Mouse (Mus musculus): ENCODE measurements around the gene Tlx3. TPM values are rescaled to one million over a fixed set of nuclear protein-coding genes. Genes with fewer than 3 reads are reported as not detected.

Gene Tlx3
- total and polyA plus RNA-seq, 3 experiments, result not detected

DNA sequence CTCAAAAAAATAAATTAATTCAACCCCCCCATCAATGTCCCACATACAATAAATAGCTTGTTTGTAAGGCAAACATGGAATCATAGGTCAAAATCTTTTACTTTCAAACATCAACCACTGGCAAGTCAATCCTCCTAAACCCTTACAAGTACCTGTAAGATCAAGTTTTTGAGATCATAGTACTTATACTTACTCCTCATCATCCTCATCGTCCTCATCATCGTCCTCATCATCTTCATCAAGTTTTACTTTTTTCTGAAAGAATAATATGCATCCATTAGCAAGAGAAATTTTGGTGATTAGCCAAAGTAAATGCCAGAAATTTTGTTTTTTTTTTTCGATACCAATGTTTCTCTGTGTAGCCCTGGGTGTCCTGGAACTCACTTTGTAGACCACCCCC lies 43.6 kb downstream of the Tlx3 start:
- WGBS, result 93% methylated on average over 3 of the region's 3 CpGs
- intact Hi-C loops (cut with DNase I), result no loop called here
- no peaks in the 10 kb centered on the region for H3K79me2 ChIP-seq (replicated peaks; ENCODE audit: control insufficient read depth, insufficient read depth, low read length)
- no peak overlapping the region for H3K27ac ChIP-seq
- peaks cover 21% of the 10 kb centered on the region for H3K36me3 ChIP-seq (ENCODE audit: control insufficient read depth, insufficient read depth, low read length)
- no peak for DNase-seq
- H3K27me3 ChIP-seq (ENCODE audit: control insufficient read depth, insufficient read depth, low read length), result no peaks in the 10 kb centered on the region
- H3K4me3 ChIP-seq, result no peak overlapping the region
- TF ChIP-seq CTCF (IDR thresholded peaks at IDR 0.05) (no peak), EP300 (IDR thresholded peaks at IDR 0.05; ENCODE audit: insufficient read depth, low read depth, low read length) (no peak), POLR2A (IDR thresholded peaks at IDR 0.05; ENCODE audit: insufficient read depth, low read depth, low read length) (no peak)
- H3K4me1 ChIP-seq (ENCODE audit: control insufficient read depth, insufficient read depth, low read length), result peaks cover 2% of the 10 kb centered on the region
- H3K9ac ChIP-seq (ENCODE audit: low read depth, low read length), result no peak overlapping the region

DNA sequence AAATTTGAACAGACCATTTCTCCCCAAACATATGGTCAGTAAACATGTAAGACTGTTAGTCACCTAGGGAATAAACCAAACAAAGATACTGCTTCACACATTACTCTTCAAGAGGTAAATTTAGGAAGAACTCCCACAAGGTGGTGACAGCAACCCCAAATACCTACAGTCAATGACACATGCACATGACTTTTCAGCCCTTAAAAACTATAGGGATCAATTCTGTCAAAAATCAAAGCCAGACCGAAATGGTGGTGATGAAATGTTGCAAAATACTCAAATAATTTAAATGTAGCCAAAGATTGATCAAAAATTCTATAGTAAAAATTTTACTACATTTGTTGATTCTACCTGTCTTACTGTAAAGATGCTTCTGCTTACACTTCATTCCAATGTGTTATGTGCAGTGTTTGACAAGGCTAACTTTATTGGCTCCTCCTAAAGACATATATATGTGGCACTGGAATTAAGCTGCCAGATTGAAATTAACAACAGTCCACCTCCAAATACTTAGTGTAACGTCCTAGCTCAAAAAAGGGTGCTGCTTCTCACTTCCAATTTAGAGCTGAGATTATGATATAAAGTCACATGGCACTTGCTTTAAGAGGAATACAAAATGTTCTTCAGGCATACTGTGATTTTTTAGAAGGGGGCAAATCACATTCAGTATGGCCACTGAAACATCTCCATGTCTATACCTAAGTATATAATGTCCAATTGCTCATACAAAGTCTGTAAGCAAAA lies 45.8 kb downstream of the Tlx3 start:
- TF ChIP-seq CTCF (IDR thresholded peaks at IDR 0.05) (no peak), EP300 (IDR thresholded peaks at IDR 0.05; ENCODE audit: insufficient read depth, low read depth, low read length) (no peak), POLR2A (IDR thresholded peaks at IDR 0.05; ENCODE audit: insufficient read depth, low read depth, low read length) (no peak)
- Histone ChIP-seq H3K27ac (no peak overlapping the region), H3K36me3 (ENCODE audit: control insufficient read depth, insufficient read depth, low read length) (peaks cover 29% of the 10 kb centered on the region), H3K4me3 (no peak overlapping the region), H3K4me1 (ENCODE audit: control insufficient read depth, insufficient read depth, low read length) (peaks cover 2% of the 10 kb centered on the region), H3K9ac (ENCODE audit: low read depth, low read length) (no peak overlapping the region), H3K27me3 (ENCODE audit: control insufficient read depth, insufficient read depth, low read length) (no peaks in the 10 kb centered on the region), H3K79me2 (replicated peaks; ENCODE audit: control insufficient read depth, insufficient read depth, low read length) (no peaks in the 10 kb centered on the region)
- no peak for DNase-seq
- intact Hi-C loops (cut with DNase I), result no loop called here
- 72% methylated on average over 2 of the region's 2 CpGs for WGBS

DNA sequence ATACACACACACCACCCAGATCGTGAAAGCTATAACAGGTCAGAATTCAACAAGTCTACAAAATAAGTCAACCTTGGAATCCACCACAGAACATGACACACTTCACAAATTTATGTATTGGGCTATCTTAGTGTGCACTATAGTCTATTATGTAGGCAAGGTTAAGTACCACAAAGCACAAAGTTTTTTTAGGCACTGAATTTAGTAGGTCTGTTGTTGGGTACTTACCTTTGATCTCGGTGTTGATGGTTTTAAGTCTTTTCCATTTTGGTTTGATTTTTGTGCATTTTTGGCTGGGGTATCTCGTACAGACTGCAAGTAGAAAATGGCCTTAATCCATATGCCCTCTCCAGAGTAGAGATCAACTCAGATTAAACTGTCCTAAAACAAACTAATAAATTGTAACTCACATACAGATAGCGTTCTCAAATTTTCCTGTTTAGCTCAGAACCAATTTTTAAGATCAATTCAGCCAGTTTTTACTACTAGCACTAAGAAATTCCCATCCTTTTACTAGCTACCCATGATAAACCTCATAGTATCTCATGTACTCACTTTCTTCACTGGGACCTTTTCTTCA lies 46.9 kb downstream of the Tlx3 start:
- Histone ChIP-seq H3K79me2 (replicated peaks; ENCODE audit: control insufficient read depth, insufficient read depth, low read length) (no peaks in the 10 kb centered on the region), H3K9ac (ENCODE audit: low read depth, low read length) (no peak overlapping the region), H3K36me3 (ENCODE audit: control insufficient read depth, insufficient read depth, low read length) (peaks cover 28% of the 10 kb centered on the region), H3K4me3 (no peak overlapping the region), H3K27ac (no peak overlapping the region), H3K27me3 (ENCODE audit: control insufficient read depth, insufficient read depth, low read length) (no peaks in the 10 kb centered on the region), H3K4me1 (ENCODE audit: control insufficient read depth, insufficient read depth, low read length) (no peaks in the 10 kb centered on the region)
- intact Hi-C loops (cut with DNase I), result no loop called here
- TF ChIP-seq EP300 (IDR thresholded peaks at IDR 0.05; ENCODE audit: insufficient read depth, low read depth, low read length) (no peak), CTCF (IDR thresholded peaks at IDR 0.05) (no peak), POLR2A (IDR thresholded peaks at IDR 0.05; ENCODE audit: insufficient read depth, low read depth, low read length) (no peak)
- 89% methylated on average over 4 of the region's 4 CpGs for WGBS
- no peak for DNase-seq

- 73% methylated on average over 3 of the region's 3 CpGs for WGBS
- DNase-seq, result no peak
- H3K9ac ChIP-seq (ENCODE audit: low read depth, low read length), result no peak overlapping the region
- intact Hi-C loops (cut with DNase I), result no loop called here
- no peak overlapping the region for H3K27ac ChIP-seq
- no peaks in the 10 kb centered on the region for H3K27me3 ChIP-seq (ENCODE audit: control insufficient read depth, insufficient read depth, low read length)
- H3K79me2 ChIP-seq (replicated peaks; ENCODE audit: control insufficient read depth, insufficient read depth, low read length), result no peaks in the 10 kb centered on the region
- H3K4me1 ChIP-seq (ENCODE audit: control insufficient read depth, insufficient read depth, low read length), result no peaks in the 10 kb centered on the region
- no peak for TF ChIP-seq CTCF (IDR thresholded peaks at IDR 0.05)
- TF ChIP-seq EP300 (IDR thresholded peaks at IDR 0.05; ENCODE audit: insufficient read depth, low read depth, low read length), result no peak
- TF ChIP-seq POLR2A (IDR thresholded peaks at IDR 0.05; ENCODE audit: insufficient read depth, low read depth, low read length), result no peak
- H3K4me3 ChIP-seq, result no peak overlapping the region
- H3K36me3 ChIP-seq (ENCODE audit: control insufficient read depth, insufficient read depth, low read length), result peaks cover 15% of the 10 kb centered on the region
Observed at GRCm38 (mm10) chr11:33154459-33154858, 48.9 kb downstream of the Tlx3 start.

- no peak for DNase-seq
- TF ChIP-seq CTCF (IDR thresholded peaks at IDR 0.05) (no peak), EP300 (IDR thresholded peaks at IDR 0.05; ENCODE audit: insufficient read depth, low read depth, low read length) (no peak), POLR2A (IDR thresholded peaks at IDR 0.05; ENCODE audit: insufficient read depth, low read depth, low read length) (no peak)
- Histone ChIP-seq H3K4me3 (no peak overlapping the region), H3K36me3 (ENCODE audit: control insufficient read depth, insufficient read depth, low read length) (peaks cover 14% of the 10 kb centered on the region), H3K27ac (no peak overlapping the region), H3K4me1 (ENCODE audit: control insufficient read depth, insufficient read depth, low read length) (no peaks in the 10 kb centered on the region), H3K79me2 (replicated peaks; ENCODE audit: control insufficient read depth, insufficient read depth, low read length) (no peaks in the 10 kb centered on the region), H3K9ac (ENCODE audit: low read depth, low read length) (no peak overlapping the region), H3K27me3 (ENCODE audit: control insufficient read depth, insufficient read depth, low read length) (no peaks in the 10 kb centered on the region)
- intact Hi-C loops (cut with DNase I), result no loop called here
- 88% methylated on average over 1 of the region's 1 CpGs for WGBS
Observed at GRCm38 (mm10) chr11:33152997-33153396, 50.4 kb downstream of the Tlx3 start.

GRCm38 (mm10) chr11:33151780-33152145 lies 51.6 kb downstream of the Tlx3 start:
- no peak for TF ChIP-seq POLR2A (IDR thresholded peaks at IDR 0.05; ENCODE audit: insufficient read depth, low read depth, low read length)
- no peak for TF ChIP-seq EP300 (IDR thresholded peaks at IDR 0.05; ENCODE audit: insufficient read depth, low read depth, low read length)
- TF ChIP-seq CTCF (IDR thresholded peaks at IDR 0.05), result no peak
- Histone ChIP-seq H3K27ac (no peak overlapping the region), H3K9ac (ENCODE audit: low read depth, low read length) (no peak overlapping the region), H3K79me2 (replicated peaks; ENCODE audit: control insufficient read depth, insufficient read depth, low read length) (no peaks in the 10 kb centered on the region), H3K27me3 (ENCODE audit: control insufficient read depth, insufficient read depth, low read length) (0 out of 2 replicates have a peak, but pooled peaks cover 1% of the 10 kb centered on the region), H3K36me3 (ENCODE audit: control insufficient read depth, insufficient read depth, low read length) (peaks cover 14% of the 10 kb centered on the region), H3K4me3 (no peak overlapping the region), H3K4me1 (ENCODE audit: control insufficient read depth, insufficient read depth, low read length) (no peaks in the 10 kb centered on the region; the same call in 1 of the 2 replicates)
- intact Hi-C loops (cut with DNase I), result no loop called here
- WGBS, result 82% methylated on average over 4 of the region's 4 CpGs
- DNase-seq, result no peak

Measured in heart, adult 2 months (tissue).